Mouse (Mus musculus) embryonic fibroblast, embryonic 13.5 days (primary cell): ENCODE results near the gene Irf2bp1. TPM values are rescaled to one million over a fixed set of nuclear protein-coding genes. Genes with fewer than 3 reads are reported as not detected.

Experiments used
- H3K27ac ChIP-seq: 2 replicates; pipeline ENCODE4 v1.5.1; 2012; ENCODE audit warnings: low read length, control low read depth, inconsistent platforms; ENCODE audit not compliant: insufficient read depth
- H3K4me1 ChIP-seq: 2 replicates; pipeline ENCODE4 v1.6.1; 2011; ENCODE audit warnings: low read length; ENCODE audit not compliant: control insufficient read depth, insufficient read depth
- H3K4me3 ChIP-seq: 2 replicates; pipeline ENCODE4 v1.5.1; 2011; ENCODE audit warnings: mild to moderate bottlenecking, control low read depth, low read length; ENCODE audit not compliant: insufficient read depth
- CTCF ChIP-seq: IDR thresholded peaks from 2 replicates; pipeline ENCODE4 v1.5.1; 2011; ENCODE audit warnings: mild to moderate bottlenecking, control low read depth, low read length, moderate library complexity, borderline replicate concordance; ENCODE audit not compliant: insufficient read depth
- POLR2A ChIP-seq: IDR thresholded peaks from 2 replicates; pipeline ENCODE4 v1.6.1; 2011; ENCODE audit warnings: low read depth, mild to moderate bottlenecking, control low read depth, low read length, moderate library complexity
- polyA plus RNA-seq: library from polyadenylated mRNA; stranded (reverse); fragments of >200 nt; gene quantifications from 2 replicates; pipeline ENCODE4 v1.2.4, GENCODE M21; 2011; ENCODE audit warnings: low read depth; ENCODE audit not compliant: missing spikeins, insufficient read length

Irf2bp1 gene
- polyA plus RNA-seq, 1 experiment = 15.6 TPM

GRCm38 (mm10) chr7:18993036-18993435 is 10.8 kb upstream of the Irf2bp1 start:
- no peak for TF ChIP-seq CTCF
- no peak for TF ChIP-seq POLR2A
- Histone ChIP-seq H3K4me1 (no peaks in the 10 kb centered on the region), H3K27ac (no peak overlapping the region), H3K4me3 (peak overlapping the region; percentile 69; the same call in 1 of the 2 replicates)

GRCm38 (mm10) chr7:18998835-18999234 is 5.0 kb upstream of the Irf2bp1 start:
- no peaks in the 10 kb centered on the region for H3K4me1 ChIP-seq
- TF ChIP-seq CTCF (no peak), POLR2A (no peak)
- H3K4me3 ChIP-seq = no peak overlapping the region
- H3K27ac ChIP-seq = no peak overlapping the region

- Histone ChIP-seq H3K4me3 (no peak overlapping the region), H3K4me1 (peaks cover 2% of the 10 kb centered on the region; the same call in 1 of the 2 replicates), H3K27ac (no peak overlapping the region)
- TF ChIP-seq CTCF = no peak
- TF ChIP-seq POLR2A = no peak
Observed at GRCm38 (mm10) chr7:19000421-19000820, 3.4 kb upstream of the Irf2bp1 start.

GRCm38 (mm10) chr7:19001066-19001806 is 2.6 kb upstream of the Irf2bp1 start:
- peaks cover 5% of the 10 kb centered on the region; the same call in 1 of the 2 replicates for H3K4me1 ChIP-seq
- H3K27ac ChIP-seq = no peak overlapping the region
- no peak overlapping the region for H3K4me3 ChIP-seq
- TF ChIP-seq POLR2A (no peak), CTCF (no peak)

- TF ChIP-seq CTCF = no peak
- no peak for TF ChIP-seq POLR2A
- no peak overlapping the region for H3K4me3 ChIP-seq
- peaks cover 5% of the 10 kb centered on the region; the same call in 1 of the 2 replicates for H3K4me1 ChIP-seq
- no peak overlapping the region for H3K27ac ChIP-seq
Observed at GRCm38 (mm10) chr7:19001807-19002085, 2.1 kb upstream of the Irf2bp1 start.

- TF ChIP-seq CTCF = no peak
- no peak; the same call in 1 of the 2 replicates for TF ChIP-seq POLR2A
- Histone ChIP-seq H3K4me3 (no peak overlapping the region), H3K27ac (no peak overlapping the region), H3K4me1 (peaks cover 5% of the 10 kb centered on the region; the same call in 1 of the 2 replicates)
Observed at GRCm38 (mm10) chr7:19002115-19002514, 1.7 kb upstream of the Irf2bp1 start.

GRCm38 (mm10) chr7:19002848-19003498 is 871 bp upstream of the Irf2bp1 start:
- H3K4me1 ChIP-seq = peaks cover 5% of the 10 kb centered on the region; the same call in 1 of the 2 replicates
- peak overlapping the region; percentile 58 for H3K27ac ChIP-seq
- TF ChIP-seq CTCF (no peak), POLR2A (peak; percentile 76)
- peak overlapping the region; percentile 33; the same call in 1 of the 2 replicates for H3K4me3 ChIP-seq

GRCm38 (mm10) chr7:19004631-19005079 is 811 bp downstream of the Irf2bp1 start:
- peaks cover 5% of the 10 kb centered on the region; the same call in 1 of the 2 replicates for H3K4me1 ChIP-seq
- TF ChIP-seq CTCF = no peak
- peak overlapping the region; percentile 48 for H3K27ac ChIP-seq
- H3K4me3 ChIP-seq = peak overlapping the region; percentile 70

- peak overlapping the region; percentile 70; the same call in 1 of the 2 replicates for H3K4me3 ChIP-seq
- TF ChIP-seq POLR2A = no peak
- TF ChIP-seq CTCF = no peak
- no peak overlapping the region for H3K27ac ChIP-seq
- peaks cover 5% of the 10 kb centered on the region; the same call in 1 of the 2 replicates for H3K4me1 ChIP-seq
Observed at GRCm38 (mm10) chr7:19005417-19006121, 1.7 kb downstream of the Irf2bp1 start.

GRCm38 (mm10) chr7:19006476-19006875 is 2.6 kb downstream of the Irf2bp1 start:
- H3K27ac ChIP-seq = no peak overlapping the region
- TF ChIP-seq CTCF = peak; percentile 95
- no peak for TF ChIP-seq POLR2A
- no peak overlapping the region for H3K4me3 ChIP-seq
- H3K4me1 ChIP-seq = peaks cover 5% of the 10 kb centered on the region; the same call in 1 of the 2 replicates
